Mouse (Mus musculus): ENCODE results near the gene Trim61. TPM values are rescaled to one million over a fixed set of nuclear protein-coding genes. Genes with fewer than 3 reads are reported as not detected.

The Trim61 gene
- polyA plus RNA-seq, 1 experiment from 2014 or later = not detected

Other genes with a start within 250 kb of the Trim61 start
- 11.0 and 11.7 TPM in 2 replicates for gene Klhl2, start 168.5 kb downstream of the Trim61 start, polyA plus RNA-seq (2016; fragmentation: Nextera tagmentation; extraction: Ambion mirVana)
- gene Tmem192, start 71.3 kb downstream of the Trim61 start, polyA plus RNA-seq (2016; fragmentation: Nextera tagmentation; extraction: Ambion mirVana) = 17.8 and 19.2 TPM in 2 replicates
- not detected in 2 replicates for gene Trim75, start 30.7 kb downstream of the Trim61 start, polyA plus RNA-seq (2016; fragmentation: Nextera tagmentation; extraction: Ambion mirVana)
- not detected in 2 replicates for gene Trim60, start 61 bp upstream of the Trim61 start, polyA plus RNA-seq (2016; fragmentation: Nextera tagmentation; extraction: Ambion mirVana)
- gene Apela, start 18.8 kb upstream of the Trim61 start, polyA plus RNA-seq (2016; fragmentation: Nextera tagmentation; extraction: Ambion mirVana) = 1.8 and 2.4 TPM in 2 replicates
- not detected in 2 replicates for gene Gm10663, start 56.5 kb upstream of the Trim61 start, polyA plus RNA-seq (2016; fragmentation: Nextera tagmentation; extraction: Ambion mirVana)
- not detected in 2 replicates for gene BC030870, start 111.0 kb upstream of the Trim61 start, polyA plus RNA-seq (2016; fragmentation: Nextera tagmentation; extraction: Ambion mirVana)